Mouse (Mus musculus) megakaryocyte, embryonic 14.5 days (primary cell): ENCODE measurements at regions not wholly inside any gene's neighbourhood (a gene's known extent, or its start where the extent isn't known, plus 50 kb on each side); places are given as distances from the start of the nearest gene placed in this dataset.

Experiments used
- FLI1 ChIP-seq: IDR thresholded peaks from 2 replicates; pipeline ENCODE4 v1.6.1; 2012; ENCODE audit warnings: low read length, inconsistent platforms, mixed read lengths
- GATA1 ChIP-seq: IDR thresholded peaks from 3 replicates; pipeline ENCODE4 v1.6.1; 2012; ENCODE audit warnings: mixed read lengths, low read length, inconsistent platforms, borderline replicate concordance

DNA sequence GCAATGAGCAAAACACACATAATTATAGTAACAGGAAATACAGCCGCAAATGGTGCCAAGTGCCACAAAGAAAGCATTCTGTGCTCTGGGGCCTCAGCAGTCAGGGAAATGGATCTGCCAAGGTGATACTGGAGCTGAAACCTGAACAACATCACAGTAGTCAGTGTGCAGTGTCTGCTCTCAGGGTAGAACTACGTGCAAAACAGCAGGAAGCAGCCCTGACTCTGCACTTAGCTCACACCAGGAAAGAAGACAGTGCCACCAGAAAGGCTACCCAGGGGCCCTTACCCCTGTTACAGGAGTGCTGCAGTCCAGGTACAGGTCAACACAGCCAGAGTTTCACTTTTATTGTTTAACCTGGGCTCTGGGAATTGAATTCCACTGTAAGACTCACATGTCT, 54.0 kb upstream of the Tbl1xr1 start:
- no peak for TF ChIP-seq GATA1
- no peak for TF ChIP-seq FLI1
